Mouse (Mus musculus) heart, adult 2 months (tissue): ENCODE measurements around the gene Acadsb.

ENCODE experiments used
- CTCF ChIP-seq: fragments of 200-600 bp; IDR thresholded peaks from 2 replicates; pipeline ENCODE4 v1.8.1; 2022; ENCODE audit warnings: antibody characterized with exemption, mild to moderate bottlenecking, moderate library complexity
- EP300 ChIP-seq: fragments of 200-500 bp; IDR thresholded peaks from 2 replicates; pipeline ENCODE4 v1.6.1; 2011; ENCODE audit warnings: low read depth, low read length, control low read depth; ENCODE audit not compliant: insufficient read depth

GRCm38 (mm10) chr7:131465117-131465601 is 54.8 kb downstream of the Acadsb start:
- TF ChIP-seq EP300 (no peak), CTCF (no peak)
